Mouse (Mus musculus) regulatory T cell (primary cell): ENCODE results near the gene Itgav.

ENCODE experiments used
- in situ Hi-C: fragments of 300-600 bp; cut with MboI, MseI; formaldehyde crosslinking; loops from one replicate; pipeline ENCODE4 v1.15.1; 2025; ENCODE audit warnings: high pct_unique_total_duplicates

Gene Itgav

DNA sequence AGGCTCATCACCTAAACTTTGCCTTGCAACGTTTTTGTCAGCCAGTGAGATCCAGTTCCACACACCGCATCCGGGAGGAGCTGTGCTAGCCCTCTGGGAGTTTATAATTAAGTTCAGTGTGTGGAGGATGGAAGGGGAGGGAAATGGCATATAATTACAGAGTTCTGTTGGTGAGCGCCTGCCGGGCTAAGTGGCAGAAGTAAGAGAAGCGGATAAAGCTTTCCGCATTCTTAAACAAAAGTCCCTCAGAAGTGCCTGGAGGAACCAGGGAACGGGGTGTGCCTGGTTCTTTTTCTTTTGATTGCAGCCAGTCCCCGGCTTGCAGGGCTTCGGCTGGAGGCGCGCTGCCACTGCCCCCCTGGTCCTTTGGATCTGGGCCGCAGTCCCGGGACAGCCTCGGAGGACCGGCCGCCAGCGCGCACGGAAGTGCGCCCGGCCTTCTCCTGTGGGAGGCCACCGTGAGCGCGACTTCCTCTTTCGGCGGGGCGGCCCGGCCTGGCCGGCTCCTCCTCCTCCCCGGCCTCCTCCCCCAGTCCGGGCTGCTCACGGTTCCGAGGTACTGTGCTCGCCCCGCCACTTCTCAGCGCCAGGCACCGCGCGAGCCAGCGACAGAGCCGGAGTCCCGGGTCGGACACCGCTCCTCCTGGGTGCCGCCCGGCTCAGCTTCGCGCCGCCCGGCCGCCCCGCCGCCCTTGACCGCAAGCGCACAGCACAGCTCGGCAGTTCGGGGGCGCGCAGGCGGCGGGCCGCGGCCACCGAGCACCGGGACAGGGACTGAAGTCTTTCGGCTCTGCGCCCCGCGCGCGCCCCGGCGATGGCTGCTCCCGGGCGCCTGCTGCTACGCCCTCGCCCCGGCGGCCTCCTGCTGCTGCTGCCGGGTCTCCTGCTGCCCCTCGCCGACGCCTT, at the start of gene Itgav:
Gene Itgav, plus strand, starts transcription at position 477 of the 906 bp plus-strand sequence.
- in situ Hi-C loops = no loop called here

DNA sequence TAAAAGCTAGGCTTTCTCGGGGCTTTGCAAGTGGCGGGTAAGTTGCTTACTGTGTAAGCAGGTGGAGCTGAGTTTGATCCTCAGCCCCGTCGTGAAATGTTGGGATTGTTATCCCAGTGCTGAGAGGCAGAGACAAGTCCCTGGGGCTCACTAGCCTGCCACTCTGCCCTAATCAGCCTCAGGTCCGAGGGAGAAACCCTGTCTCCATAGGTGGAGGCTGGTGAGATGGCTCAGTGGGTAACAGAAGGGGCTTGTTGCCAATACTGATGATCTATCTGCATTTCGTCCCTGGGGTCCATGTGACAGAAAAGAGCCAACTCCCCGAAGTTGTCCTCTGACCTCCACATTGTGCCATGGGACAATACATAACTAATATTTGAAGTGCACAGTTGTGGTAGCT, 49.8 kb upstream of the Itgav start:
- in situ Hi-C loops = loop anchor here (5.0 kb wide), 1 partner anchor 68 kb away; no protein-coding TSS in a partner anchor

DNA sequence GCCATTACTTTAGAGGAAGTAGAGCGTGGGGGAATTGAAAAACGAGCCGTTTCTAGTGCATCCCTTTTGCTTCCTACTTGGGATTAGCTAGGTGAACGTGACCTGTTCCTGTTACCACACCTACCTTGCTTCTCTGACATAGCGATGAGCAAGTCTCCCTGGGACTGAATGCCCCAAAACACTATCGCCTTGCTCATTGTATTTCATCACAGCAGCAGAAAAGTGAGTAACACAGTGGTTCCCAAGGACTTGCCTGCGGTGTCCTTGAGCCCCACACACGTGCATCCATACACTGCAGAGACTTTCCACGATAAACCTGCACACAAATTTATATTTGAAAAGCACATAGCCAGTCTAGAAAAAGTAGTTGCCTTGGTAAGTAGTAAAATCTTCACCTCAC, 49.3 kb upstream of the Itgav start:
- in situ Hi-C loops = loop anchor here (5.0 kb wide), 1 partner anchor 67 kb away; no protein-coding TSS in a partner anchor

DNA sequence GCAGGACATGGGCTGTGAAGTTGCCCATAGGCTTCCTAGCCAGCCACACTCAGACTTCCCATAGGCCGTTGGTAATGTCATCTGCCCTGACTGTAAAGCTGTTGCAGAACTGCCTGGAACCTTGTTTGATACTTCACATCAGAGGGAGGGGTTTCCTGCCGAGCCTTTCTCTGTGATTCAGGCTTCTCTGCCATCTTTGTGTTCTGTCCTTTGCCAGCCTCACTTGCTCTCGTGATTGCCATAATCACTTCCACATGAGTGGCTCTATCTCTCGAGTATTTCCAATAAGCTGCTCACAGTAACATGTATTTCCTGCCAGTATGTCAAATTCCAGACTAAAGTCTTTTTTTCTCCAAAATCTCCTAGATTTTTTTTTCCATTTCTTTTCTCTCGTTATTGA, 48.5 kb upstream of the Itgav start:
- in situ Hi-C loops = no loop called here

DNA sequence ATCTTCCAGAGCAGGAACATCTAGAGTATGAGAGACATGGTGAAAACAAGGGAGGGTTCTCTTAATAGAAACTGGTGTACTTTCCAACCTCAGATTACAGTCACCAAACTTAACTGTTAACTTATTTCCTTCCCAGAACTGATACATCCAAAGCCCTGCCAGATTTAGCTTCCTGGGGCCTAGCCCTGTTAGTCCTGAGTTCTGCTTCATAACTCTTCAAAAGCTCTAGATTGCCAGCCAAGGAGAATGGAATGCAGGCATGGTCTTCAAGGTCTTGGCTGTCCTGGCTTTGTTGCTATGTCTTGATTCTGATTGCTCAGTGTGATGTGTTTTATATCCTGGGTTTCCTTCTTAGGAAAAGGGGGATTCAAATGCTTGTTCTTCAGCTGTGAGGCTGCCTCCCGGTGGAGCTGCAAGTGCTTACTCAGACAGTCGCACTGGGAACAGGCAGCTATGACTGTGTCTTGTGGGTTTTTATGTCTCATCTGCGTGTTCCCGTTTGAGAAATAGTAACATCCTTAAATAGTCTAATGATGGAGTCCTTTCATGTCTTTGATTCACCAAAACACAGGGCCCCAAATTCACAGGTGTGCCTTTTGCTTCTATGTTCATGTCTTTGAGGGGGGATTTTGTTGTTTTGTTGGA, 47.8 kb upstream of the Itgav start:
- in situ Hi-C loops = no loop called here

DNA sequence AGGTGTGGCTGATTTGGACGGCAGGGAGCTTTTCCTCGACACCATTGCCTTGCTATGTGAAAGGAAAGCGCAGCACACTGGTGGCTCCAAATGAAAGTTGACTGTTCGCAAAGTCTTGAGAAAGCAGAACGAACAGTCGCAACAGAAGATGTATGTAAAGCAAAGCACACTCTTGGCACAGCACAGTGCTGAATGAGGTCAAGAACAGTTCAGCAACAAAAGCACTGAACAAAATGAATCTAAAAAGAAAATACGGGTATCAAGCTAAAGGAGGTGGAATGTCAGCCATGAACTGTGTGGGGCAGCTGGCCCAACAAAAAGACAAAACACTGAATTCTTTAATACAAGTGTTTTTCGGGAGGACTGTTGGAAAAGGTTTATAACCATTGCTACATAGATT, 42.9 kb upstream of the Itgav start:
- in situ Hi-C loops = no loop called here

DNA sequence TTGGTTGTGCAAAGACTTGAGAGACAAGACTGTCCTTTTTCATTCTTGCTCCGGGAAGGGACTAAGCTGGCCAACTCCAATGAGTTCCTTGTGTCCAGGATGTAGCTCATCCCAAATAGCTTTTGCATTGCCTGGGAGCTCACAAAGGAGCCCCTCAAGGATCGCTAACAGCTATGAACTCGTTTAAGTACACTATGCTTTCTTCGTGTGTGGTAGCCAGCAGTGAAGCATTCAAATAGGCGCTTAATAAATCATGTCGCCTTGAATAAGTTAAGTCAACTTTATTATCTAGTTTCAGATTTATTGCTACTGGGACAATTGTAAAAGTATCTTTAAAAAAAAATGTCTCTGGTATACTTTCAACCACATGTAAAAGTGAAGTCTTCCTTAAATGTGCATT, 42.4 kb upstream of the Itgav start:
- in situ Hi-C loops = no loop called here

DNA sequence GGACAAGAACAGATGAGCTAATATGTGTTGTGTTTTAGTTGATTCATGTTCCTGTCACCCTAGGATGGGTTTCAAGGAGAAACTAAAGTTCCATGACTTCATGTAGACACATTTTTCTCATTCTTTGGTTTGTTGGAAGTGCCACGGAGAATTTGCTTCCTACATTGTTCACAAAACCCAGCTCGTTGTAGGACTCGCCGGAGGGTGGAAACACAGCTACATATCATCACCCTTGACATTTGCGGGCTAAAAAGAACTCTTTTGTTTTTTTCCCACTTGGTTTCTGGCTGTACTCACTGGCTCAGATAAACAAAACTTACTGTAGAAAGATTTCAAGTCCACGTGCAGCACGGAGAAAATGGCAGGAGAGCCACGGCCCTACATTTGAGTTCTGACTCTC, 41.9 kb upstream of the Itgav start:
- in situ Hi-C loops = no loop called here

DNA sequence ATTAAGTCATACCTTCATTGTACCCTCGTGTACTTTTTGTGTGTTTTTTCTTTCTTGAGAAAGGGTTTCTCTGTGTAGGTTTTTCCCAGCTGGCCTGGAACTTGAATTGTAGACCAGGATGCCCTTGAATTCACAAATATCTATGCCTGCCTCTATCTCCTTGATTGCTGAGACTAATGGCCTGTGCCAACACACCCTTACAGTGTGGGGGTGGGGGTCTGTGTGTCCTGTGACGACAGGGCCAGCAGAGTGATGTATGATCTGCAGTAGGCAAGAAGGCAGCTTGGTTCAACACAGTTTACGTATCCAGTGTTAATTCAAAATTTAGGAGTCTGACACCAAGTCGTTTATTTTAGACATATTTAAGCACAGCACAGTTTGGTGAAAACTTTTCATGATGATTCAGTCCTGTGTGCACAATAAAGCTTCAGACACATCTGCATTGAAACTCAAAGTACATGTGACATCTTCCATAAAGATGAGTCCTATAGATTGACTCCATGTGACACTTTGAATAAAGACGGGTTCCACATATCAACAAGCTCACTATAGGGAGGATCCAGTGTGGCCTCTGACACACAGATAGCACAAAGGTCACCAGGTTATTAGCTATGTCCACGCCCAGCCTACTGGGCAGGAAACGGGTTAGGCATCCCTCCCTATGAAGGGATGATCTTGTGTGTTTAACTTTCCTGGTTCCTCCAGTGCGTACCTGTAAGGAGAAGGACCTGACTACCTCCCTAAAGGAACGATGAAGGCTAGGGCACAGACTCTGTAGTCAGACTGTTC, 40.3 kb upstream of the Itgav start:
- in situ Hi-C loops = no loop called here

DNA sequence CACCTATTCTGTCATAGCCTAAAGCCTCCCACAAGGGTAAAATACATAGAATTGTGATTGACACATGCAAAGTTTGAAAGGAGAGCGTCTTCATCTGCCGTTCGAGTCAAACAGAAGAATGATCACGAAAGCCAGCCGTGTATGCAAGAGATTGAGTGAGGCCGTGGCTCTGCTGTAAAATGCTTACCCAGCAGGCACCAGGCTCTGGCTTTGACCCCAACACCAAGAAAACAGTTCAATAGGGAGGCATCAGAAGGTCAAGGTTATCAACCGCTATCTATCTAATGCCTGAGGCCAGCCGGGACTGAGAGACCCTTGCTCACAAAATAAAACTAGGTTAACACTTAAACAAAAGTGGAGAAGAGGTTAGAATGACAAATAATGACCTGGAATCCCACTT, 39.5 kb upstream of the Itgav start:
- in situ Hi-C loops = no loop called here

DNA sequence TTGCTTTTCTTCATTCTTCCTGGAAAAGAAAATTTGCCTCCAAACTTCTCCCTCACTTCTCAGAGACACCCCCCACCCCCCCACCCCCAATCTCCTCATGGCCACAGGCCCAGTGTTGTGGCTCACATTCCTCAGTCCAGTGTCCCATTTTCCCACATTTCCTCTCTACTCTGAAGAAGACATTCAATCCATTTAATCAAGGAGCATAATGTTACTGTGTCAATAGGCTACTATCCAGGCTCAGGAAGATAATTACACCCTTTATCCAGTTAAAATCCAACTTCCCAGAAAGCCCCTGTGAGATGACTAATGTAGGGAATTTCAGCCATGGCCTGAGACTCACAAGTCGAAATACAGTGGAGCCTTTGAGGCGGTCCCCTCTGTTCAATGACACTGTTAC, 33.8 kb upstream of the Itgav start:
- in situ Hi-C loops = no loop called here

DNA sequence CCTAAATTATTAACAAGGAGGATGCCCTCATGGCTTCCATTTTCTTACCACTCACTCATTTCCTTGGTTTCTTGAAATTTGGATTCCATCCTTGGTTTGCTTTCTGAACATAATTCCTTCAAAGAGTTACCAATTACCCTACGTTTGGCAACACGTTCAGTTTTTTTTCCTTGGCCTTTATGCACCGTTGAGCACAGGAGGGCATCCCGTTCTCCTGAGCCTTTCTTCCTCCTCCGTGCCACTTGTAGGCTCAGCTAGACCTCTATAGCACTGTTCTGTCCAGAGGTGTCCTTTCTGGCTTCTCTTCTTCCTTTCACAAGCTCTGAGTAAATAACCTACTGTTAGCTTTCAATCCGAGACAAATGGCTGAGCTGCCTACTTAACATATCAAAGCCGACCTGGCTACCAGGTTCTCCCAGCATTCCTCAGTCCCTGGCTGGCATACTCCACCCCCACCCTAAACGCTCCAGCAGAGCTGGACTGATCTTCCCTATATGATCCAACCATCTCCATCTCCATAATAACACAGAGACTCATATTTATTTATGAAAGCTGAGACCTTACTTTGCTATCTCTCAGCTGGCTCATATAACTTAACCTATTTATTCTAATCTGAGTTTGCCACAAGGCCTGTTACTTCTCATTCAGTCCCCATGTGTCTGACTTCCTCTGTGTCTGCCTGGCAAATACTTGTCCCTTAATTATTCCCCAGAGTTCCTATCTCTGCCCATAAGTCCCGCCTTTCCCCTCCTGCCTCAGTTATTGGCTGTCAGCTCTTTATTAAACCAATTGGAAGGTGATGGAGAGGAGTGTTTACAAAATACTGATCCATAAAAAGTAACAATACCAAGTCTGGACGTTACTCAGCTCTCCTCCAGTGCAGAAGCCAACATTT, 31.3 kb upstream of the Itgav start:
- in situ Hi-C loops = no loop called here

DNA sequence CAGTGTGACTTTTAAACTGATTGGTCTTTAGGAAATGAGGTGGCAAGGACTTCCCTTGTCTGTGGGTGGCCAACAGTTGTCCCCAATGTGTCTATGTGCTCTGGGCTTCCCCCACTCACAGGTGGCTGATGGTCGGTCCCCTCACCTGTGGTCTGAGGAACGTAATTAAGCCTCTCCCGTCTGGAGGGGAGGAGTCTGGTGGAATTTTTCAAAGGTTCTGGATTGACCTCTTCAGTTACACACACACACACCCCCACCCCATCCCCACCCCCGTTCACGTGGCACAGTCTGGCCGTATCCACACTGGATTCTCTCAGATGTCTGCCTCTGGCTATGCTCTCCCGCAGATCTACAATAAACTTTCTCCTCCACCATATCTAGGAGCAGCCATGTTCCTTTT, 30.1 kb upstream of the Itgav start:
- in situ Hi-C loops = no loop called here

DNA sequence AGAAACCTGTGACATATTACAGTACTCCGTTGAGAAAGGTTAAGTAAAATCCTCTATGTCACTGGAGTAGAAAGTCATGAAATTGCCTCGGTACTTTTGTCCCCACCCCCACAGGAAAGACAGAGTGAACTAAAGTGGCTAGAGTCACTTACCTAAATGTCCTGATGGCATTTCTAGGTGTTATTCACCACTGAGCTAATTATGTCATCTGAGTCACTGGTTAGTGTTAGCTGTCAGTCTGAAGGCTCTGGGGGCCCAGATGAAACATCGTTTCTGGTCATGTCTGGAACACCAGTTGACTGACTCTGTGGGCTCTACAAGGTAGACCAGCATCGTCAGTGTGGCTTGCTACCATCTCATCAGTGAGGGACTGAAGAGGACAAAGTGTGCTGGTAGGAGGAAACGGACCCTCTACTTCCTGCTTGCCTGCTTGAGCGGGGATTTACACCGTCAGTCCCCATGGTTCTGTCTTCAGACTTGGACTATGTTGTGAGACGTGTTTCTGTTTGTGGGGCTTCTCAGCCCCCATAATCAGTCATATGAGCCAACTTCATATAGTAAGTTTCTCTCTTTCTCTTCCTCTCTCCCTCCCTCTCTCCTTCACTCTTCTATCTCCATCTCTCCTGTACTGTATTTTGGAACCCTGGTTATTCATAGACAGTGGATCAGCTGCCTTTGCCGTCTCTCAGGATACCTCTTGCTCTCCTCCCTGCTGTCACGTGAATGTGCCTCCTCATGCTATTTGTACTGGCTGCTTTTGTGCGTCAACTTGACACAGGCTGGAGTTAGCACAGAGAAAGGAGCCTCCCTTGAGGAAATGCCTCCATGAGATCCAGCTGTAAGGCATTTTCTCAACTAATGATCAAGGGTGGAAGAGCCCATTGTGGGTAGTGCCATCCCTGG, 28.6 kb upstream of the Itgav start:
- in situ Hi-C loops = no loop called here

DNA sequence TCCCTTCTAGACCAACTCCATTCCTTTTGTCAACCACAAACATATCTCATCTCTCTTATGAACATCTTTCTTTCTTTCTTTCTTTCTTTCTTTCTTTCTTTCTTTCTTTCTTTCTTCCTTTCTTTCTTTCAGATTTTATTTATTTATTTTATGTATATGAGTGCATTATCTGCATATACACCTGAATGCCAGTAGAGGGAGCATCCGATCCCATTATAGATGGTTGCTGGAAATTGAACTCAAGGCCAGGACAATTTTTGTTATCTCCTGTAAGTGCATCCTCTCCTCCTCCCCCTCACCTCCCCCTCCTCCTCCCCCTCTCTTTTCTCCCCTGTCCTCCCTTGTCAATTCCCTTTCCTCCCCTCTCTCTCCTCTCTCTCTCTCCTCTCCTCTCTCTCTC, 25.7 kb upstream of the Itgav start:
- in situ Hi-C loops = no loop called here

DNA sequence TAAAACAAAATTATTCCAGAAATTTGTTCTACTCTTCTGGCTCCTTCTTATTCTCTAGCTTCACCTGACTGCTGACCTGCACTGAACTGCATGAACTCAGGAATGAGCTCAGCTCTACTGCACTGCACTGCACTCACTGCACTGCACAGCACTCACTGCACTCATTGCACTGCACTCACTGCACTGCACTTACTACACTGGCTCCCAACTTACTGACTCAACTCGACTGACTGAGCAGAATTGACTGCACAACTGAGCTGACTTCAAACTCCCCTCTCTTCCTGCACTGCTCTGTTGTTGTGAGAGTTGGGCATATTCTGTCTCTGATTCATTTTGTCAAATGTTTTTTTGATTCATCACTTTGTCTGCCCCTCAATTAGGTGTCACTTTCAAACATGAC, 24.9 kb upstream of the Itgav start:
- in situ Hi-C loops = no loop called here

DNA sequence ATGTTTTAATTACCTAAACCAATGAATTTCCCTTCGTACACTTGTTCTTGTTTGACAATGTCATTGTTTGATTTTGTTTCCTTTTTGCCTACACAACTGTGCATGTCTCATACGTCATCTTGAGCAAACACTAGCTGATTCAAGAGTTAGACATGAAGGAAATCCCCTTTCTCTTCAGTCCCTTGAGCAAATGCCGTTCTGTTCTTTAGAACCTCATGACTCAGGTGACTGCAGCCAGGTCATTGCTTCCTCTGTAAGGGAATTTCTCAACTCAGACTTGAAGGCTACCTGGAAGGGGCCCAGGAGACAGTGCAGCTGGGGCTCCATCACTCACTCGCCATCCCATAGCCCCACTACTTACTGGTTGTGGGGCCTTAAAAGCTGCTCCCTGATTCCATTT, 23.5 kb upstream of the Itgav start:
- in situ Hi-C loops = no loop called here

DNA sequence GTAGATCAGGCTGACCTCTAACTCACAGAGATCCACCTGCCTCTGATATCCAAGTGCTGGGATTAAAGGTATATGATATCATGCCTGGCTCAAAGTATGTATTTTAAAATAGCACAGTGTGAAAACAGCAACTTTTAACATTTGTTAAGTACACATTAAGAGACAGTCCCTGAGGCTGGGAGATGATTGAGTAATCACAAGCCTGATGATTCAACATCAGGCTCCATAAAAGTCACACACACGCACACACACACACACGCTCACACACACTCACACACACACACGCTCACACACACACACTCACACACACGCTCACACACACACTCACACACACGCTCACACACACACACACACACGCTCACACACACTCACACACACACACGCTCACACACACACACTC, 21.8 kb upstream of the Itgav start:
- in situ Hi-C loops = no loop called here

DNA sequence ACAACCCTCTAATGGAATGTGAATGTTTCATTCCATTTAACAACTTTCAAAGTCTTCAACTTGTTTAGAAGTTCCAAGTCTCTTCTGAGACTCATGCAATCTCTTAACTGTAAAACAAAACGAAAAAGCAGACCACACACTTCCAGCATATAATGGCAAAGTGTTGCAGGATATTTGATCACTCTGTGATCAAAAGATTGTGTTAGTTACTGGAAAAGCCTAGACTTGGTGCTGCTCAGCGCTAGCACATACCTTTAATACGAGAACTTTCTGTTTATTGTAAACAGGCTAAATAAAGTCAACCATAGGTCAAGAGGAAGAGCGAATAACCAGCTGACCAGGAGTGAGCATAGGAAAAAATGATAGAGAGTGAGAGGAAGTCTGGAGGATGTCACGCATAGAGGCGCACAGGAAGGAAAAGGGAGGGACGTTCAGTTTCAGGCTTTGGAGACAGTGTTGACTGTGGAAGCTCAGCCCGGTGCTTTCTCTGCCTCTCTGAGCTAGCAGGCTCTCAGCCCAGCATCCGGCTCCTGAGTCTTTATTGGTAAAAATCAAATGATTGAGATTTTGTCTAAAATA, 18.5 kb upstream of the Itgav start:
- in situ Hi-C loops = no loop called here
